Mouse (Mus musculus): ENCODE data around the gene Ddx5.
"Not testable (repeated sequence)": the region's sequence is repeated elsewhere in the genome, so short reads cannot be mapped to it uniquely, and the experiment has no call there.

The Ddx5 gene

DNA sequence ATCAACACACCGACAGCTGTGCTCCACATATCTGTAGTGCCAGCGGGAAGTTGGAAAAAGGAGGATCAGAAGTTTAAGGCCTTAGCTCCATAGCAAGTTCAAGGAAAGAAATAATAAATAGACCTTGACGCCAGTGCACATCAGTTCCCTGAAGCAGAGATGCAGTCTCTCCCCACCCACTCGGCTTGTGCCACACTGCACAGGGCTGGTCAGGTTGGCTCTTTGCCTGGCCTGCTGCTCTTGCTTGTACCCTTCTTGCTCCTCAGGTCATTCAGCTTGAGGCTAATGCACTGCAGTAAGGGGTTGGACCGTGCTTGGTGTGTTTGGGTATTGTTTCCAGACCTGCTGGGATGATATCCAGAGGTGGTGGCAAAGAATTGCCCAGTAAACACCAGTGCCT is 28.5 kb downstream of the Ddx5 start:
- DNase-seq = no peak

DNA sequence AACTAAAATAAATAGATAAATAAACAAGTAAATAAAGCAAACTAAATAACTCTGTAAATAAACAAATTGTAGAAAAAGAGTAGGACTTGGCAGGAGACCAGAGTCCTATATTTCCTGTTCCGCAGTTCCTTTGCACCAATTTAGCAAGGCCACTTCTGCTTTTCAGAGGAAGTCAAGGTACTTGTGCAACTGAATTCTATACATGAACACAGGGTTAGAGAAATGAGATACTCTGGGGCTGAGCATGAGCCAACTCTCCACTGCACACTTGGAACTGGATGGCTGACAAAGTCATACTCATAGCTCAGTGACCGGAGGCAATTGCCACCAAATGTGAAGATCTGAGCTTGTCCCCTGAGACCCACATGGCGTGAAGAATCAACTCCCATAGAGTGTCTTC is 30.0 kb downstream of the Ddx5 start:
- no peak for DNase-seq

DNA sequence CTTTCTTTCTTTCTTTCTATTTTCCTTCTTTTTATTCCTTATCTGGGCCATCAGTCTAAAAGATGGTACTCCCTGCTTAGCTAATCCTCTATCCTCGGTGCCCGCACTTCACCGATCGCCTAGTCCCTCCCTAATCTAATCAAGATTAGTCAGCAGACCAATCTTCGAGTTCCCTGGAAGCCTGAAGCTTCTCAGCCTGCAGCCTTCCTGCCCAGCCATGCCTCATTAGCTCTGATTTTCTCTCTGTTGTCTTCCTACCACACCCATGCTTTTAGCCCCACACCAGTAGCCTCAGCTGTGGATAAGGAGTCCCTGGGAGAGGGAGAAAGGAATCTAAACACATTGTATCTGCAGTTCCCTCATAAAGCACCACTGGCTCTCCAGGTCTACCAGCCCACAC is 33.4 kb downstream of the Ddx5 start:
- DNase-seq = no peak

DNA sequence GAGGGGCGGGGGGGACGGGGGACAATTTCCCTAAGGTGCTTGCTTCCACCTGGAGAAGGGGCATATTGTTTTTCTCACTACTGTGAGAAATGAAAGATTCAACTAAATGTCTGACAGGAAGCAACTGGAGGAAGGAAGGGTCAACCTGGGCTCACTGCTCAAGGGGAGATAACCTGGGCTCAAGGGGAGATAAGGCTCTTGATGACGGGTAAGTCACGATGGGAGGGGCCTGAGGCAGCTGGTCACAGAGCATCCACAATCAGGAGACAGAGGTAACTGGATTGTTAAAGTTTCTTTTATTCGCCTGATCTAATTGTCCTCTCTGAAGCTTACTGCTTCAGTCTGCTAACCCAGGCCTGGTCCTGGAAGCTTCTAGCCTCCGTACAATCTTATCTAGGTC is 35.7 kb downstream of the Ddx5 start:
- no peak for DNase-seq

DNA sequence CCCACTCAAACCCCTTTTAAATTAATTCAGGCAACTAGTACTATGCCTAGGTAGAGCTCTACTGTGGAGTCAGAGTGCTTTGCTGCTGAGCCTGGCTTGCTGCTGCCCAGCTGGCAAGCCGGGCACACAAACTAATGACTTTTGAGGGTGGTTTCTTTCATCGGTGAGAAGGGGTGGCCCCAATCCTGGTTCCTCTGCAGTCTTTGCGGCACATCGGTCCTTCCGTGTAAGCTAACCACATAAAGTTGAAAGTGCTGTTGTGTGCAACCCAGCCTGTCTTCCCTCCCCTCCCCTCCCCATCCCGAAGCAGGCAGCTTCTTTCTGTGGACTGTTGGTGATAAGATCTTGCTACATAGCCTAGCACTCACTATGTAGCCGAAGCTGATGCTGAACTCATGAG is 36.9 kb downstream of the Ddx5 start:
- DNase-seq = no peak

DNA sequence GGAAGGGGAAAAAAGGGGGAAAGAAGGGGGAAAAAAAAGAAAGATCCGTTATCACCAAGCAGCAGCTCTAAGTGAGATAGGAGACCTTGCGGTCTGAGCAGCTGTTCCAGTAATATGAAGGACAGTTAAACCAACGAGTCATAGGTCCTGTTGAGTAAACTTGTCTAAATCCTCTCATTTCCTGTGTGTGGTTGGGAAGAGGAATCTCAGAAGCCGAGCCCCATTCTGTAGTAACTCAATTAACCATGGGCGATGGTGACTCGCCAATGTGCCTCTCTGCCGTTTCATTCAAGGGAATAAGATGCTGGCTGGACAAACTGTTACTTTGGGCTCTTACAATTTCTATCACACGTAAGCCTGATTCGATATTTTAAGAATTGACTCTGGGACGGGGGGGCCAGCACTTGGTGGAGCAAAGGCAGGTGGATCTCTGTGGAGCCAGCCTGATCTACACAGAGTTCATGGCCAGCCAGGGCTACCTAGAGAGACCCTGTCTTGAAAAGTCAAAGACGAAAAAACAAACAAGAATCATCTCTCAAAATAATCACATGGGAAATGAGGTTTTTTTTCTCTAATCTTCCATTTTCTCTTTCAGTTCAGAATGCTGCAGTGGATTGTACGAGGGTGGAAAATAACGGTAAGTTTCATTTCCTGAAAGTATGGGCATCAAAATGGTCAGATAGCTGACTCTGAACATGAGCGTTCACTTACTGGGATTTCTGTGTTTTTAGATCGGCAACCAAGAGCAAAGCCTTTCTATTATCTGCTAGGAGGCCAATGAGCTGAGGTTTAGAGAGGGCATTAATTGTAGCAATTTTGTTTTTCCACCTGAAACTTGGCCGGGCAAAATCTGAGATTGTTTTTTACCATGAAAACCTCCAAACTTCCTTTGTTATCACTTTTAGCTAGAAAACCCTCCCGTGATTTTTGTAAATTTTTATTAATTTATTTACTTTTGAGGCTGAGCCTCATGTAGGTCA is 37.7 kb downstream of the Ddx5 start, which contains the start of gene Milr1:
Gene Milr1, plus strand, starts transcription at position 188 of the 980 bp plus-strand sequence.
- DNase-seq = no peak

DNA sequence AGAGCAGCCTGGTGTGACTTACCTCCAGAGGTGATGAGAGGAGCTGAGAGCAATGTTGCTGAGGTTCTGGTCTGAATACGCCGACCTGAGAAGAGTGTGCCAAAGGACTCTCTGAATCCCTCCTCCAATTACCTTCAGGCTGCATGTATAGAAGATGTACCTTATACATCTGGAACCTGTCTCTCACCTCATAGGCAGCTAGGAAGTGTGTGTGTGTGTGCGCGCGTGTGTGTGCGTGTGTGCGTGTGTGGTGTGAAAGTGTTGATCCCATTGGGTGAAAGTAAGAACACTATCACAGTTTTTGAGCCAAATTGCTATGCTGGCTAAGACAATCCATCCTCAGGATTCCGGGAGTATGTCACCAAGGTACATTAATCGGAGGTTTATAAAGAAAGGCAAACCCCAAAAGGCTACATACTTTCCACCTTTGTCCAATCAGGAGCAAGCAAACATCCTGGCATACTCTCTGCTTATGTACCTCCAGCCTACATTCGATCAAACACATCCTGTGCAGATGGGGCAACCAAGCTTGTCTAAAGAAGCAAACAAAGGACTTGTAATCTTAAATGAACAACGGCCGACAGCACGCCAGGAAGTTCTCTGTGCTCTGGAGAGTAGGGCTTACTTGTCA is 38.7 kb downstream of the Ddx5 start, which contains the start of gene Pecam1:
Gene Pecam1, minus strand, starts transcription at position 508 of the 631 bp plus-strand sequence.
- no peak for DNase-seq

DNA sequence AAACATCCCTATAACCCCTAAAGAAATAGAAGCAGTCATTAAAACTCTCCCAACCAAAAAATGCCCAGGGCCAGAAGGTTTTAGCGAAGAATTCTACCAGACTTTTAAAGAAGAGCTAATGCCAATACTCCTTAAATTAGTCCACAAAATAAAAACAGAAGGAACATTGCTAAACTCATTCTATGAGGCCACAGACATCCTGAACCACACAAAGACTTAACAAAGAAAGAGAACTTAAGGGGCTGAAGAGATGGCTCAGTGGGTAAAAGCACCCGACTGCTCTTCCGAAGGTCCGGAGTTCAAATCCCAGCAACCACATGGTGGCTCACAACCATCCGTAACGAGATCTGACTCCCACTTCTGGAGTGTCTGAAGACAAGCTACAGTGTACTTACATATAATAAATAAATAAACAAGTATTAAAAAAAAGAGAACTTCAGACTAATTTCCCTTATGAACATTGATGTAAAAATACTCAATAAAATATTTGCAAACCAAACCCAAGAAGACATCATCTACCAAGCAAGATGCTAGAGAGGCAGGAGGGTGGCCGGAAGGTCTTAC is 39.3 kb downstream of the Ddx5 start:
- not testable (repeated sequence) for DNase-seq

DNA sequence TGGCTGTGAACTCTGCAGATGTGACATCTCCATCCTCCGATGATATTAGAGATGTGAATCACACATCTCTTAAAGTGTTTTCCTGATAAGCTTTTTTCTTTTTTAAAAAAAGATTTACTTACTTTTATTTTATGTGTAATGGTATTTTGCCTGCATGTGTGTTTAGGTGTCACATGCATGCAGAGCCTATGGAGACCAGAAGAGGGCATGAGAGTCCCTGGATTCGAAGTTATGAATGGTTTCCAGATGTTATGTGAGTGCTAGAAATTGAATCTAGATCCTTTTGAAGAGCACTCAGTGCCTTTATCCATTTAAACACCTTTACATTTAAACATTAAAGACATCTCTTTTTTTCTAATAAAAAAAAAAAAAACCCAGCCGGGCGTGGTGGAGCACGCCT is 44.0 kb downstream of the Ddx5 start:
- no peak for DNase-seq

DNA sequence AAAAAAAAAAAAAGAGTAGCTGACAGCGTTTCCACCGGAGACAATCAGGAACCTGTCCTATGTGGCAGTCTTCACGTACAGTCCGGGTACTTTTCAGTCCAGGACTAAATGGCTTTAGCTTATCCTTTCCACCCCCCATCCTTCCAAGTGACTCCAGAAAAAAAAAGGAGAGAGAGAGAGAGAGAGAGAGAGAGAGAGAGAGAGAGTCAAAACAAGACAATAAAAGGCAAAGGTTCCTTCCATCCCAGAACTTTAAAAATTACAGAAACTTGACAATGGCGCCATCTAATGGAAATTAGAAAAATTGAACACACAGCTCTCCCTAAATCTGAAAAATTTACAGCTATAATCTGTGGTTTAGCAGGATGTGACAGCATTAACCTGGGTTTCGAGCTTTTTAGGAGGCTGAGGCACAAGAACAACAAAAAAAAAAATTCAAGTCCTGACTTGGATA is 46.6 kb downstream of the Ddx5 start:
- no peak for DNase-seq

DNA sequence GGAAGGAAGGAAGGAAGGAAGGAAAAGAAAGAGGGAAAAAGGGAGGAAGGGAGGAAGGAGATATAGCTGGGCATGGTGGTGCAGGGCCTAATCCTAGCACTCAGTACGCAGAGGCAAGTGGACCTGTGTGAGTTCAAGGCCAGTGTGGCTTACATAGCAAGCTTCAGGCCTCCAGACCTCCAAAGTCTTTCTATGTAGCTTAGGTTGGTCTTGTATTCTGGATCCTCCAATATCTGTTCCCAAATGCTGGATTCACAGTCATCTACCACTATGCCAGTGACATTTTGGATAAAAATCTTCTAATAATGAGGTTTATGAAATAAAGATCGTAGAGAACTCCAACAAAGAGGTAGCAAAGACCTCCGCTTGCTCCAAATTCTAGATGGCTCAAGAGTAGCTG is 47.2 kb downstream of the Ddx5 start:
- DNase-seq = no peak

DNA sequence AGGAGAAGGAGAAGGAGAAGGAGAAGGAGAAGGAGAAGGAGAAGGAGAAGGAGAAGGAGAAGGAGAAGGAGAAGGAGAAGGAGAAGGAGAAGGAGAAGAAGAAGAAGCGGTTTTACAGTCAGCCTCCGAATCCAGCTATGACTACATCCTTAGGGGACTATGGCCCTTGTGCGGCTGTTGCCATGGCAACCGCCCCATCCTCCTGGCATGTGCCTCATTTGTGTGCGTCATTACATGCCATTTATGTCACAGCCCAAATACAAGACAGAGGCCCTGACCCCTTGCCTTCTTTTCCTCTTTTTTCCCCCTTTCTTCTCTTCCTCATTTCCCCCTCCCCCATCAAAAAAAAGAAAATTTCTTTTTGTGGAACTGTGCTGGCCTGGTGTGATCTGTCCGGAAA is 47.8 kb downstream of the Ddx5 start:
- no peak for DNase-seq

DNA sequence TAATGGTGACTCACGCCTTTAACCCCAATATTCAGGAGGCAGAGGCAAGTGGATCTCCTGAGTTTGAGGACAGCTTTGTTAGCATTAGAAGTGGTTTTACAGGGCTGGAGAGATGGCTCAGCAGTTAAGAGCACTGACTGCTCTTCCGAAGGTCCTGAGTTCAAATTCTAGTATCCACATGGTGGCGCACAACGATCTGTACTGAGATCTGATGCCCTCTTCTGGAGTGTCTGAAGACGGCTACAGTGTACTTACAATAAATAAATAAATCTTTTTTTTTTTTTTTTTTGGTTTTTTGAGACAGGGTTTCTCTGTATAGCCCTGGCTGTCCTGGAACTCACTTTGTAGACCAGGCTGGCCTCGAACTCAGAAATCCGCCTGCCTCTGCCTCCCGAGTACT is 48.3 kb downstream of the Ddx5 start:
- DNase-seq = not testable (repeated sequence)

DNA sequence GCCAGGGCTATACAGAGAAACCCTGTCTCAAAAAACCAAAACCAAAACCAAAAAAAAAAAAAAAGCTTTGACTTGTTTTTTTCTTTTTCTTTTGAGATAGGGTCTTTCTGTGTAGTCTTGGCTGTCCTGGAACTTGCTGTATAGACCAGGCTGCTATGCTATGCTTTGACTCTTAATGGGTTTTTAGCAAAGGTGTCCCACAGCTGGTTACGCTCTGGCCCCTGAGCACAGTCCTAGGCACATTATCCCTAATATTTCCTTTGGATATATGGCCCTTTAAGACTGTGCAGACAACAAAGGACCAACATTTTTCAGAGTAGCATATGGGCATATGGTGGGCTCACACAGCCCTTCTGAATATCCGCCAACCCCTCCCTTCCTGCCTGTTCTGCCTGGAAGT is 49.9 kb downstream of the Ddx5 start:
- no peak for DNase-seq

DNA sequence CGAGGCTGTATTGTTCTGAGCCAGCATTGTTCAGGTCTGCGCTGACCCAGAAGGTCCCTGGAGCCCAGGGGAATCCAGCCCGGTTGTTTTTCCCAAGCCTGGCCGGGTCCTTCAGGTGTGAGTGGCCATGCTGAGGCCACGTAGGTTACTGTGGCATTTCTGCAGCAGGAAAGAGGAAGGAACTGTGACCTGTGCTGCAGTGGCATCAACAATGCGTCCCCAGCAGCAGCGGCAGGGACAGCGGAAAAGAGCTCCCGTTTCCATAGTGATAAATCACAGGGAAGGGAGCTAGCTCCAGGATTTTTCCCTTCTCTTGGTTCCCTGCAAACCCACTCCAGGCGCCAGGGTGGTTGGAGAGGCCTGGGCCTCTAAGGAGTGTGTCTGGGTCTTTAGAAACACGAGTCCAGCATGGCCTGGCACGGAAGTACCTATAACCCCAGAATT is 51.8 kb downstream of the Ddx5 start:
- DNase-seq = peak; percentile 36

DNA sequence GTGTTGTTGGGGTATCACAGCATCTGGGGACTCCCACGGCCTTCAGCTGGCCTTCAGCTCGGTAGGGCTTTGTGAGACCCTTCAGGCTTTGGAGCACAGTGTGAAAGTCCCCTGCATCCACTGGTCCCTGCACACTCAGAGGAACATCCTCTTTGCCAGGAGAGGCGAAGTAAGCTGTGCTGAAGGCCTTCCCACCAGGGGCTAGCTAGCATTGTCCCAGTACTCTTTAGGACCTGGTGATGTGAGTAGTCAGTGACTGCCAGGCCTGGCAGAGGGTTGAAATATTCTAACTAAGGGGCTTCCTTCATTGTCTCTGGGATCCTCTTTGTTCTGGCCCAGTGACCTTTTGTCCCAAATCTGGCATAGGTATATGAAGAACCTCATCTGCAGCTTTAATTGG is 52.4 kb downstream of the Ddx5 start:
- DNase-seq = no peak

DNA sequence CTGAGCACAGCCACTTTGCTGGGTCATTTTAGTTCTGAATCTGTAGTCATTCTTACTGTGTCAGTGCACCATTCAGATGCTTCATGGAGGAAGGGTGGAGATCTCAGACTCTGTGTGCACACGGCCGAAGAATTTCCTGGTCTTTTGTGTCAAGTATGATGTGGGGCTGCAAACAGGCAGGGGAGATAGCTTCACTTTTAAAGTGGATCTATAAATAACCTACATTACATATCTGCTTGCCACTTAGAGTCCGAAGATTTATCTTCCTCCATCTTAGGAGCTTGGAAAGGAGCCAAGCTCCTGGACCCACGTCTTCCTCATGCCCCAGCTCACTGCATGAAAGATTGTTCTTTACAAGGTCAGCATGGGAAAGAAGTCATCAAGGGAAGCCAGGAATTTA is 58.3 kb downstream of the Ddx5 start:
- no peak for DNase-seq

Measured in kidney, adult 18-20 months (tissue).